Mouse (Mus musculus): ENCODE results near the gene Mblac1. TPM values are rescaled to one million over a fixed set of nuclear protein-coding genes. Genes with fewer than 3 reads are reported as not detected.
A peak's percentile ranks its signal among the peaks of the same experiment; 100 is the strongest.
"Not testable (repeated sequence)": the region's sequence is repeated elsewhere in the genome, so short reads cannot be mapped to it uniquely, and the experiment has no call there.

The Mblac1 gene
- polyA plus RNA-seq, 1 experiment from 2014 or later = 14.7 TPM

GRCm38 (mm10) chr5:138173217-138173616 is 20.9 kb upstream of the Mblac1 start:
- Histone ChIP-seq H3K4me1 (replicated peaks) (peaks cover 33% of the 10 kb centered on the region), H3K4me3 (peak overlapping the region; percentile 78), H3K27me3 (no peaks in the 10 kb centered on the region), H3K27ac (replicated peaks) (no peak overlapping the region), H3K36me3 (peaks cover 44% of the 10 kb centered on the region), H3K9ac (no peak overlapping the region), H3K9me3 (no peaks in the 10 kb centered on the region), H3K4me2 (peak overlapping the region; percentile 94)
- 78% methylated on average over 3 of the region's 3 CpGs for WGBS
- no peak for ATAC-seq (ENCODE audit: low FRiP score, low read depth)

GRCm38 (mm10) chr5:138186950-138187638 is 7.0 kb upstream of the Mblac1 start, which contains the start of the genes Taf6 and Cnpy4:
TSS of gene Taf6 (minus strand) at chr5:138187451.
TSS of gene Cnpy4 (plus strand) at chr5:138187485.
- WGBS = under 1% methylated on average over 31 of the region's 31 CpGs
- Histone ChIP-seq H3K9me3 (no peaks in the 10 kb centered on the region), H3K4me2 (peak within 1 kb of the TSS; percentile 62), H3K27me3 (no peaks in the 10 kb centered on the region), H3K27ac (replicated peaks) (peak within 1 kb of the TSS; percentile 85), H3K4me1 (replicated peaks) (peaks cover 16% of the 10 kb centered on the region), H3K9ac (peak within 1 kb of the TSS; percentile 87), H3K36me3 (peaks cover 26% of the 10 kb centered on the region), H3K4me3 (peak within 1 kb of the TSS; percentile 77)
- peak; percentile 82 for ATAC-seq (ENCODE audit: low FRiP score, low read depth)

- peak overlapping the region; percentile 87 for H3K9ac ChIP-seq
- peak; percentile 82 for ATAC-seq (ENCODE audit: low FRiP score, low read depth)
- under 1% methylated on average over 10 of the region's 10 CpGs for WGBS
- peak overlapping the region; percentile 62 for H3K4me2 ChIP-seq
- peak overlapping the region; percentile 85 for H3K27ac ChIP-seq (replicated peaks)
- H3K36me3 ChIP-seq = peaks cover 23% of the 10 kb centered on the region; the same call in 1 of the 2 replicates
- H3K27me3 ChIP-seq = no peaks in the 10 kb centered on the region
- no peaks in the 10 kb centered on the region for H3K9me3 ChIP-seq
- H3K4me1 ChIP-seq (replicated peaks) = peaks cover 16% of the 10 kb centered on the region
- peak overlapping the region; percentile 77 for H3K4me3 ChIP-seq
These were observed 6.3 kb upstream of the Mblac1 start for GRCm38 (mm10) chr5:138187661-138188306.

DNA sequence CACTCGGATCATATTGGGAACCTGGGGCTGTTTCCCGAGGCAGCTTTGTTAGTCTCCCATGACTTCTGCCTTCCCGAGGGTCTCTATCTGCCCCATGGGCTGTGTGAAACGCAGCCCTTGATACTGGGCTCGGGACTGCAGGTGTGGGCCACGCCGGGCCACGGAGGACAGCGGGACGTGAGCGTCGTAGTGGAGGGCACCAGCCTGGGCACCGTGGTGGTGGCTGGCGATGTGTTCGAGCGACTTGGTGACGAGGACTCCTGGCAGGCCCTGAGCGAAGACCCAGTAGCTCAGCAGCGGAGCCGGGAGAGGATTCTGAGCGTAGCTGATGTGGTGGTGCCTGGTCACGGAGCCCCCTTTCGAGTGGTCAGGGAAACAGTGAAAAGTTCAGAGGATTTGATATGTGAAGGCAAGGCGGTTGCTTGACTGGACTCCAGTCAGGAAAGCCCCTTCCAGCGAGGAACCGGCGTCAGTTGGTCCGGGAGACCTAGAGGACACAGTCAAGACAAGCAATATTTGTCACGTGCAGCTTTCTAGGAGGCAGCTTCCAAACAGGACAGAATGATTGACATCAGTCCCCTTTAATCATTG is 736 bp downstream of the Mblac1 start:
- peak overlapping the region; percentile 94 for H3K27ac ChIP-seq (replicated peaks)
- peaks cover 19% of the 10 kb centered on the region for H3K4me1 ChIP-seq (replicated peaks)
- 0 out of 2 replicates have a peak, but pooled peaks cover 14% of the 10 kb centered on the region for H3K36me3 ChIP-seq
- under 1% methylated on average over 29 of the region's 29 CpGs for WGBS
- H3K4me3 ChIP-seq = peak overlapping the region; percentile 70
- peak overlapping the region; percentile 85 for H3K9ac ChIP-seq
- peak overlapping the region; percentile 96 for H3K4me2 ChIP-seq
- ATAC-seq (ENCODE audit: low FRiP score, low read depth) = peak; percentile 74
- no peaks in the 10 kb centered on the region for H3K9me3 ChIP-seq
- H3K27me3 ChIP-seq = no peaks in the 10 kb centered on the region

- Histone ChIP-seq H3K27me3 (no peaks in the 10 kb centered on the region), H3K4me3 (peak overlapping the region; percentile 70), H3K9ac (peak overlapping the region; percentile 85), H3K4me2 (peak overlapping the region; percentile 96), H3K27ac (replicated peaks) (peak overlapping the region; percentile 94), H3K36me3 (0 out of 2 replicates have a peak, but pooled peaks cover 14% of the 10 kb centered on the region), H3K4me1 (replicated peaks) (peaks cover 19% of the 10 kb centered on the region), H3K9me3 (no peaks in the 10 kb centered on the region)
- 68% methylated on average over 7 of the region's 7 CpGs for WGBS
- no peak for ATAC-seq (ENCODE audit: low FRiP score, low read depth)
These were observed 1.3 kb downstream of the Mblac1 start for GRCm38 (mm10) chr5:138195463-138195862.

- H3K4me3 ChIP-seq = no peak overlapping the region
- no peaks in the 10 kb centered on the region for H3K36me3 ChIP-seq
- H3K9ac ChIP-seq = no peak overlapping the region
- no peaks in the 10 kb centered on the region for H3K9me3 ChIP-seq
- WGBS = 13% methylated on average over 1 of the region's 1 CpGs
- no peak overlapping the region for H3K4me2 ChIP-seq
- H3K27ac ChIP-seq (replicated peaks) = no peak overlapping the region
- H3K4me1 ChIP-seq (replicated peaks) = peaks cover 13% of the 10 kb centered on the region
- no peaks in the 10 kb centered on the region for H3K27me3 ChIP-seq
- no peak for ATAC-seq (ENCODE audit: low FRiP score, low read depth)
These were observed 5.5 kb downstream of the Mblac1 start for GRCm38 (mm10) chr5:138199576-138199975.

DNA sequence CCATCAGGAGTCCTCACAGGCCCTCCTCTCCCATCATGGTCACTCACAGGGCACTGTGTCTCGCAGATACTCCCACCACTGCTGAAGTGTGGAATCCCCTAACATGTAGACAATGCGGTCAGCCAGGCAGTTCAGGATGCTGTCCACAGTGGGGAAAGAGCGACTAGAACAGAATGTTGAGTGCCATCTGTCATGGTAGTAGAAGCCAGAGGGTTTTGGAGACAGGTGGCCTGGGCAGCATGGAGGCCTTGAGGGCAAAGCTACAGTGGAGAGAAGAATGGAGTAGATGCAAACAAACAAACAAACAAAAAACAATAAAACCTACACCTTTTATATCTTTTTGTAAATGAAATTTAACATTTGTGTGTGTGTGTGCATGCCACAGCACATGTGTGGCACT is 8.0 kb downstream of the Mblac1 start:
- Histone ChIP-seq H3K36me3 (no peaks in the 10 kb centered on the region), H3K4me2 (no peak overlapping the region), H3K27me3 (no peaks in the 10 kb centered on the region), H3K4me1 (replicated peaks) (no peaks in the 10 kb centered on the region), H3K27ac (replicated peaks) (no peak overlapping the region), H3K9ac (no peak overlapping the region), H3K4me3 (no peak overlapping the region), H3K9me3 (no peaks in the 10 kb centered on the region)
- no peak for ATAC-seq (ENCODE audit: low FRiP score, low read depth)
- 77% methylated on average over 3 of the region's 3 CpGs for WGBS

DNA sequence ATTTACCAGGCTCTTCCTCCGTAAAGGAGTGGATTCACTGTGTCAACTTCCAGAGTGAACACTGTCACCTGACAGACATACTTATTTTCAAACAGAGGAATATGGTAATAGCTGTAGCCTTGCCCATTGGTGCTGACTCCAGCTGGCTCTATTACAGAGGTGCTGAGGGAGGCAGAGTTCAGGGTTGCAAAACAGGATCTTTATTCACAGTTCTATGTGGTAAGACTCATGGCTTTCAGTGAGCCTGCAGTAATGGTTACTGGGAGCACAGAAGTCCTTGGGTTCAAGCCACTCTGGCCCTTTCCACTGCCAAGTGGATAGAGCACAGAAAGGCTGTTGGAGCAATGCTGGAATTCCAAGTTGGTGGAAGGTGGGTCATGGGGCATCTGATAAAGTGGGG is 13.1 kb downstream of the Mblac1 start:
- Histone ChIP-seq H3K9me3 (no peaks in the 10 kb centered on the region), H3K4me2 (no peak overlapping the region), H3K4me3 (no peak overlapping the region), H3K4me1 (replicated peaks) (no peaks in the 10 kb centered on the region), H3K27ac (replicated peaks) (no peak overlapping the region), H3K9ac (no peak overlapping the region), H3K27me3 (no peaks in the 10 kb centered on the region), H3K36me3 (no peaks in the 10 kb centered on the region)
- ATAC-seq (ENCODE audit: low FRiP score, low read depth) = no peak
- WGBS = 73% methylated on average over 1 of the region's 1 CpGs

DNA sequence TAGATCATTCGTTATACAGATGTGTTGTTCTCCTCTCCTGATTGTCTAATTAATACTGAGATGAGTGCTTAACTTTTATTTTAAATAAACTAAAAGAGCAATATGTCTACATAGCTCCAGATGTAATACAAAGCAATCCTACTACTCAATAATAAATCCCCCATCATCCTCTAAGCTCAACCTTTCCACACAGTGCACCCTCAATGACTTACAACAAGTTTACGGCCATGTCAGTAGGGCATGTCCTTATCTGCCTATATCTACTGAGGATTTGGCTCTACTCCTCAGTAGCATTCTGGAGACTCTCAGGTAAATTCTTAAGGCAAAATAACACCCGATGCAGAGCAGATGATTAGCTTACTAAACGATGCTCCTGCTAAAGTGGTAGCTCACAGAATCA is 13.8 kb downstream of the Mblac1 start:
- no peaks in the 10 kb centered on the region for H3K9me3 ChIP-seq
- no peak for ATAC-seq (ENCODE audit: low FRiP score, low read depth)
- no peak overlapping the region for H3K4me2 ChIP-seq
- no peaks in the 10 kb centered on the region for H3K36me3 ChIP-seq
- H3K4me3 ChIP-seq = no peak overlapping the region
- 87% methylated on average over 4 of the region's 4 CpGs for WGBS
- H3K27ac ChIP-seq (replicated peaks) = no peak overlapping the region
- H3K9ac ChIP-seq = no peak overlapping the region
- H3K27me3 ChIP-seq = no peaks in the 10 kb centered on the region
- no peaks in the 10 kb centered on the region for H3K4me1 ChIP-seq (replicated peaks)

GRCm38 (mm10) chr5:138216632-138217031 is 22.5 kb downstream of the Mblac1 start:
- H3K27me3 ChIP-seq; H3K36me3 ChIP-seq; H3K4me1 ChIP-seq (replicated peaks); H3K4me3 ChIP-seq; H3K27ac ChIP-seq (replicated peaks); H3K9ac ChIP-seq; H3K4me2 ChIP-seq; H3K9me3 ChIP-seq; ATAC-seq (ENCODE audit: low FRiP score, low read depth): not testable (repeated sequence)
- WGBS = 93% methylated on average over 13 of the region's 13 CpGs

DNA sequence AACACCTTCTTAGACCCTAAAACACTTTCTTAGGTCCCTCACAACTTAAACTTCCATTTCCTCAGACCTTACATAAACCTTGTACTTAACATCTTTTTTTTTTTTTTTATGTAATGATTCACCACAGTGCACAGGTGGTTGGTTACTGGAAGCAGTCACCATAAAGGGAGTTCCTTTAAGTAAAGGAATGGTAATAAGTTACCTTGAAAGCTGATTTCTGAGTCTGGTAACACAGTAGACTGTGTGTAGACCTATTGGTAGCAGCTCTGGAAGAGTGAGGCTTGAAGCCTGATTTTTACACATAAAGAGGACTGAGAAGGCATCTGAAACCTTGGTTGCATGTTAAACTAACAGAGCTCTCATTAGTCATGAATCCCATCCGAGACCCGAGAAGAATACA is 25.8 kb downstream of the Mblac1 start:
- no peak overlapping the region for H3K9ac ChIP-seq
- H3K36me3 ChIP-seq = no peaks in the 10 kb centered on the region
- WGBS = 74% methylated on average over 2 of the region's 2 CpGs
- no peak overlapping the region for H3K4me3 ChIP-seq
- ATAC-seq (ENCODE audit: low FRiP score, low read depth) = no peak
- H3K4me1 ChIP-seq (replicated peaks) = no peaks in the 10 kb centered on the region
- H3K27ac ChIP-seq (replicated peaks) = no peak overlapping the region
- H3K9me3 ChIP-seq = no peaks in the 10 kb centered on the region
- no peaks in the 10 kb centered on the region for H3K27me3 ChIP-seq
- H3K4me2 ChIP-seq = no peak overlapping the region

GRCm38 (mm10) chr5:138222111-138222510 is 28.0 kb downstream of the Mblac1 start:
- no peak for ATAC-seq (ENCODE audit: low FRiP score, low read depth)
- Histone ChIP-seq H3K9ac (no peak overlapping the region), H3K4me1 (replicated peaks) (no peaks in the 10 kb centered on the region), H3K27ac (replicated peaks) (no peak overlapping the region), H3K4me2 (no peak overlapping the region), H3K4me3 (no peak overlapping the region), H3K27me3 (no peaks in the 10 kb centered on the region), H3K36me3 (no peaks in the 10 kb centered on the region), H3K9me3 (no peaks in the 10 kb centered on the region)
- WGBS = 24% methylated on average over 4 of the region's 4 CpGs
